Mouse (Mus musculus) CH12.LX (cell line): ENCODE results near the gene Asb1. TPM values are rescaled to one million over a fixed set of nuclear protein-coding genes. Genes with fewer than 3 reads are reported as not detected.

ENCODE experiments used
- DNase-seq: peaks from one replicate; pipeline ENCODE4 v3.0.0-alpha.2; 2013; ENCODE audit errors: extremely low read depth
- H3K27ac ChIP-seq: 2 replicates; pipeline ENCODE4 v1.5.1; 2012; ENCODE audit warnings: low read depth, mild to moderate bottlenecking, control low read depth, moderate library complexity; ENCODE audit not compliant: insufficient read depth
- H3K27me3 ChIP-seq: replicated peaks from 2 replicates; pipeline ENCODE3; 2012; ENCODE audit warnings: inconsistent platforms
- H3K36me3 ChIP-seq, 2 experiments: replicated peaks in 1 of 2; 2 replicates each; pipeline versions ENCODE3 to v1.6.1; 2012; ENCODE audit warnings: inconsistent platforms in 1 of 2, low read length in 1 of 2, mild to moderate bottlenecking in 1 of 2, mixed read lengths in 1 of 2, moderate library complexity in 1 of 2; ENCODE audit not compliant: control insufficient read depth in 1 of 2, insufficient read depth in 1 of 2
- H3K4me1 ChIP-seq, 2 experiments: 2 replicates each; pipeline ENCODE4 v1.6.1; 2012; ENCODE audit warnings: inconsistent platforms in 1 of 2, moderate library complexity in 1 of 2; ENCODE audit not compliant: insufficient read depth in 2 of 2, control insufficient read depth in 1 of 2
- H3K4me2 ChIP-seq: 2 replicates; pipeline ENCODE4 v1.6.1; 2012; ENCODE audit warnings: low read depth, mild to moderate bottlenecking, control low read depth; ENCODE audit not compliant: poor library complexity, insufficient read depth, severe bottlenecking
- H3K4me3 ChIP-seq, 3 experiments: fragments of 150-350 bp in 1 of 3; sonication (generic) in 1 of 3; replicated peaks in 1 of 3; 2 replicates each; pipeline versions ENCODE3 to v1.5.1; 2011 to 2012; ENCODE audit warnings: low read depth in 2 of 3, low read length in 2 of 3, mild to moderate bottlenecking in 2 of 3, moderate library complexity in 2 of 3, control low read depth in 1 of 3, improper control_type of control experiment in 1 of 3, inconsistent platforms in 1 of 3, mixed read lengths in 1 of 3; ENCODE audit not compliant: poor library complexity in 1 of 3
- H3K79me2 ChIP-seq: replicated peaks from 2 replicates; pipeline ENCODE4 v1.6.1; 2012; ENCODE audit warnings: mild to moderate bottlenecking, moderate library complexity; ENCODE audit not compliant: control insufficient read depth, poor library complexity, insufficient read depth, severe bottlenecking; ENCODE audit errors: extremely low read depth
- H3K9ac ChIP-seq: 2 replicates; pipeline ENCODE4 v1.6.1; 2012; ENCODE audit warnings: low read depth, mild to moderate bottlenecking, control low read depth, moderate library complexity; ENCODE audit not compliant: insufficient read depth
- H3K9me3 ChIP-seq: replicated peaks from 2 replicates; pipeline ENCODE3; 2012; ENCODE audit warnings: low read length, inconsistent platforms, mixed read lengths
- BHLHE40 ChIP-seq: IDR thresholded peaks from 2 replicates; pipeline ENCODE4 v1.6.1; 2011; ENCODE audit warnings: mild to moderate bottlenecking, low read depth, low read length, improper control_type of control experiment
- EP300 ChIP-seq: IDR thresholded peaks from 2 replicates; pipeline ENCODE4 v1.6.1; 2011; ENCODE audit warnings: low read length, improper control_type of control experiment
- ETS1 ChIP-seq: conservative IDR thresholded peaks from 2 replicates; pipeline ENCODE4 v1.6.1; 2012; ENCODE audit warnings: low read depth, mild to moderate bottlenecking, inconsistent platforms, low read length, improper control_type of control experiment, moderate library complexity
- JUN ChIP-seq: IDR thresholded peaks from 2 replicates; pipeline ENCODE4 v1.6.1; 2011; ENCODE audit warnings: low read depth, mild to moderate bottlenecking, low read length, improper control_type of control experiment, moderate library complexity; ENCODE audit not compliant: insufficient read depth
- KAT2A ChIP-seq: IDR thresholded peaks from 2 replicates; pipeline ENCODE4 v1.6.1; 2012; ENCODE audit warnings: low read length, improper control_type of control experiment, inconsistent platforms; ENCODE audit not compliant: insufficient replicate concordance
- MEF2A ChIP-seq: IDR thresholded peaks from 2 replicates; pipeline ENCODE4 v1.6.1; 2014; ENCODE audit warnings: low read depth, mild to moderate bottlenecking, inconsistent platforms, low read length, improper control_type of control experiment, borderline replicate concordance
- NRF1 ChIP-seq: IDR thresholded peaks from 2 replicates; pipeline ENCODE4 v1.6.1; 2014; ENCODE audit warnings: low read depth, mild to moderate bottlenecking, inconsistent platforms, low read length, improper control_type of control experiment, moderate library complexity
- PAX5 ChIP-seq: IDR thresholded peaks from 2 replicates; pipeline ENCODE4 v1.6.1; 2012; ENCODE audit warnings: low read length, inconsistent platforms, mixed read lengths
- POLR2A ChIP-seq: IDR thresholded peaks from 2 replicates; pipeline ENCODE4 v1.6.1; 2011; ENCODE audit warnings: low read depth, mild to moderate bottlenecking, improper control_type of control experiment, low read length
- POLR2AphosphoS2 ChIP-seq: IDR thresholded peaks from 2 replicates; pipeline ENCODE4 v1.6.1; 2011; ENCODE audit warnings: low read depth, low read length, improper control_type of control experiment
- RAD21 ChIP-seq: IDR thresholded peaks from 2 replicates; pipeline ENCODE4 v1.6.1; 2011; ENCODE audit warnings: low read depth, mild to moderate bottlenecking, low read length, improper control_type of control experiment, moderate library complexity
- SIN3A ChIP-seq: IDR thresholded peaks from 2 replicates; pipeline ENCODE4 v1.6.1; 2012; ENCODE audit warnings: low read length, improper control_type of control experiment, inconsistent platforms
- SMC3 ChIP-seq: IDR thresholded peaks from 2 replicates; pipeline ENCODE4 v1.6.1; 2011; ENCODE audit warnings: low read depth, low read length, improper control_type of control experiment
- ZKSCAN1 ChIP-seq: IDR thresholded peaks from 2 replicates; pipeline ENCODE4 v1.6.1; 2012; ENCODE audit warnings: low read depth, inconsistent platforms, low read length, improper control_type of control experiment, borderline replicate concordance
- ZNF384 ChIP-seq: IDR thresholded peaks from 2 replicates; pipeline ENCODE4 v1.6.1; 2012; ENCODE audit warnings: low read depth, low read length, improper control_type of control experiment, inconsistent platforms
- dilution Hi-C: fragments of 300-500 bp; cut with MboI; formaldehyde crosslinking; loops from 2 replicates; pipeline ENCODE4 v1.14.3; 2020; ENCODE audit warnings: low sequenced_read_pairs; ENCODE audit not compliant: extremely low pct_unique_long_range_greater_than_20kb, extremely low pct_ligation_motif_present
- in situ Hi-C: fragments of 300-500 bp; cut with MboI; formaldehyde crosslinking; loops from 3 replicates; pipeline ENCODE4 v1.14.3; 2019; ENCODE audit warnings: low sequenced_read_pairs, low pct_ligation_motif_present, low pct_unique_long_range_greater_than_20kb, mixed read lengths
- polyA plus RNA-seq: library from polyadenylated mRNA; unstranded; fragments of >175 nt; gene quantifications from 2 replicates; pipeline ENCODE4 v1.2.1, GENCODE M21; 2012; ENCODE audit warnings: low read depth; ENCODE audit not compliant: insufficient read length
- total RNA-seq, 2 experiments: library from RNA; depleted of rRNA; stranded (reverse); fragments of 300-350 nt in 1 of 2; fragments of >200 nt in 1 of 2; gene quantifications; 2 replicates each; pipeline ENCODE4 v1.2.3; 2012 to 2014

Gene Asb1
- total and polyA plus RNA-seq, 3 experiments = 6.1 to 9.5 (median 6.4) TPM

GRCm38 (mm10) chr1:91541042-91541592 is 773 bp downstream of the Asb1 start:
- Histone ChIP-seq H3K27ac (no peak overlapping the region), H3K4me3 (peak overlapping the region; percentile 76 to 96 (median 83)), H3K79me2 (no peaks in the 10 kb centered on the region), H3K9ac (peak overlapping the region; percentile 90), H3K4me1 (peaks cover 0 to 37% of the 10 kb centered on the region in 2 experiments; a peak in 3 of 4 replicates), H3K9me3 (no peaks in the 10 kb centered on the region), H3K4me2 (peak overlapping the region; percentile 86), H3K27me3 (no peaks in the 10 kb centered on the region), H3K36me3 (peaks cover 2 to 18% of the 10 kb centered on the region in 2 experiments)
- in situ Hi-C loops = no loop called here
- no peak for TF ChIP-seq ZNF384
- no peak for TF ChIP-seq PAX5
- no peak for TF ChIP-seq KAT2A
- TF ChIP-seq SMC3 = no peak
- TF ChIP-seq MEF2A = no peak
- no peak for TF ChIP-seq POLR2AphosphoS2
- TF ChIP-seq JUN = no peak
- no peak for TF ChIP-seq SIN3A
- TF ChIP-seq POLR2A = no peak
- no peak for DNase-seq
- dilution Hi-C loops = no loop called here

GRCm38 (mm10) chr1:91543974-91544373 is 3.6 kb downstream of the Asb1 start:
- H3K4me1 ChIP-seq = peaks cover 0 to 33% of the 10 kb centered on the region in 2 experiments; a peak in 3 of 4 replicates
- H3K79me2 ChIP-seq = no peaks in the 10 kb centered on the region
- H3K36me3 ChIP-seq = peaks cover 17 to 38% of the 10 kb centered on the region in 2 experiments
- H3K4me2 ChIP-seq = no peak overlapping the region
- no peak overlapping the region for H3K27ac ChIP-seq
- in situ Hi-C loops (no loop called here), dilution Hi-C loops (no loop called here)
- no peak overlapping the region for H3K4me3 ChIP-seq
- TF ChIP-seq ZKSCAN1 (no peak), ETS1 (no peak), POLR2A (no peak), EP300 (no peak), NRF1 (no peak)
- H3K9me3 ChIP-seq = no peaks in the 10 kb centered on the region
- no peak for DNase-seq
- H3K9ac ChIP-seq = no peak overlapping the region
- no peaks in the 10 kb centered on the region for H3K27me3 ChIP-seq

GRCm38 (mm10) chr1:91545226-91545625 is 4.9 kb downstream of the Asb1 start:
- H3K9ac ChIP-seq = no peak overlapping the region
- H3K36me3 ChIP-seq = peaks cover 20 to 42% of the 10 kb centered on the region in 2 experiments
- no peaks in the 10 kb centered on the region for H3K9me3 ChIP-seq
- H3K4me3 ChIP-seq = no peak overlapping the region
- no peak overlapping the region for H3K4me2 ChIP-seq
- dilution Hi-C loops (no loop called here), in situ Hi-C loops (no loop called here)
- H3K27me3 ChIP-seq = no peaks in the 10 kb centered on the region
- no peaks in the 10 kb centered on the region for H3K79me2 ChIP-seq
- no peak overlapping the region; the same call in 1 of the 2 replicates for H3K27ac ChIP-seq
- TF ChIP-seq RAD21 = no peak
- TF ChIP-seq BHLHE40 = peak; percentile 32; the same call in 1 of the 2 replicates
- peaks cover 0 to 23% of the 10 kb centered on the region in 2 experiments; a peak in 2 of 4 replicates for H3K4me1 ChIP-seq
- DNase-seq = no peak
